Mouse (Mus musculus): ENCODE measurements around the gene Iqcf4. TPM values are rescaled to one million over a fixed set of nuclear protein-coding genes. Genes with fewer than 3 reads are reported as not detected.
"Not testable (repeated sequence)": the region's sequence is repeated elsewhere in the genome, so short reads cannot be mapped to it uniquely, and the experiment has no call there.

The Iqcf4 gene
- not detected in 2 replicates for polyA plus RNA-seq (2016; fragmentation: Nextera tagmentation; extraction: Ambion mirVana)

- Histone ChIP-seq H3K9ac (no peak within 1 kb of the TSS), H3K36me3 (no peaks in the 10 kb centered on the region), H3K27me3 (replicated peaks) (no peaks in the 10 kb centered on the region; the same call in 1 of the 2 replicates), H3K4me3 (no peak within 1 kb of the TSS), H3K27ac (no peak within 1 kb of the TSS), H3K4me1 (0 out of 2 replicates have a peak, but pooled peaks cover 4% of the 10 kb centered on the region), H3K4me2 (no peak within 1 kb of the TSS), H3K9me3 (replicated peaks) (no peaks in the 10 kb centered on the region)
- no peak for ATAC-seq
- 71% methylated on average over 7 of the region's 7 CpGs for WGBS (ENCODE audit: insufficient replicate concordance)
Observed at GRCm38 (mm10) chr9:106570896-106571295, at the start of gene Iqcf4. Iqcf4 (minus strand) TSS chr9:106570996.

- Histone ChIP-seq H3K4me3 (no peak overlapping the region), H3K27ac (no peak overlapping the region), H3K9me3 (replicated peaks) (no peaks in the 10 kb centered on the region), H3K4me2 (no peak overlapping the region), H3K4me1 (no peaks in the 10 kb centered on the region), H3K9ac (no peak overlapping the region), H3K36me3 (no peaks in the 10 kb centered on the region), H3K27me3 (replicated peaks) (no peaks in the 10 kb centered on the region)
- WGBS (ENCODE audit: insufficient replicate concordance) = 52% methylated on average over 3 of the region's 3 CpGs
- no peak for ATAC-seq
Observed at GRCm38 (mm10) chr9:106617496-106617895, 46.7 kb upstream of the Iqcf4 start.

- Histone ChIP-seq H3K36me3 (no peaks in the 10 kb centered on the region), H3K27me3 (replicated peaks) (no peaks in the 10 kb centered on the region), H3K4me3 (no peak overlapping the region), H3K9ac (no peak overlapping the region), H3K27ac (no peak overlapping the region), H3K4me2 (no peak overlapping the region), H3K9me3 (replicated peaks) (no peaks in the 10 kb centered on the region), H3K4me1 (no peaks in the 10 kb centered on the region)
- ATAC-seq = no peak
- 60% methylated on average over 9 of the region's 9 CpGs for WGBS (ENCODE audit: insufficient replicate concordance)
Observed at GRCm38 (mm10) chr9:106616306-106616705, 45.5 kb upstream of the Iqcf4 start.

GRCm38 (mm10) chr9:106614616-106615015 lies 43.8 kb upstream of the Iqcf4 start:
- 34% methylated on average over 3 of the region's 3 CpGs for WGBS (ENCODE audit: insufficient replicate concordance)
- H3K4me1 ChIP-seq = no peaks in the 10 kb centered on the region
- H3K4me3 ChIP-seq = no peak overlapping the region
- ATAC-seq = no peak
- no peak overlapping the region for H3K4me2 ChIP-seq
- no peaks in the 10 kb centered on the region for H3K27me3 ChIP-seq (replicated peaks)
- H3K9ac ChIP-seq = no peak overlapping the region
- H3K27ac ChIP-seq = no peak overlapping the region
- H3K9me3 ChIP-seq (replicated peaks) = no peaks in the 10 kb centered on the region
- H3K36me3 ChIP-seq = no peaks in the 10 kb centered on the region

- whole genome bisulfite sequencing (ENCODE audit: insufficient replicate concordance) = 32% methylated on average over 2 of the region's 2 CpGs
- H3K4me1 ChIP-seq = no peaks in the 10 kb centered on the region
- no peak overlapping the region for H3K4me2 ChIP-seq
Observed at GRCm38 (mm10) chr9:106613951-106614350, 43.2 kb upstream of the Iqcf4 start.

GRCm38 (mm10) chr9:106610727-106611126 lies 39.9 kb upstream of the Iqcf4 start:
- no peak overlapping the region for H3K4me2 ChIP-seq
- no peaks in the 10 kb centered on the region for H3K9me3 ChIP-seq (replicated peaks)
- no peaks in the 10 kb centered on the region for H3K4me1 ChIP-seq
- H3K27me3 ChIP-seq (replicated peaks) = no peaks in the 10 kb centered on the region
- H3K4me3 ChIP-seq = no peak overlapping the region
- H3K27ac ChIP-seq = no peak overlapping the region
- no peak overlapping the region for H3K9ac ChIP-seq
- H3K36me3 ChIP-seq = no peaks in the 10 kb centered on the region
- 70% methylated on average over 4 of the region's 4 CpGs for WGBS (ENCODE audit: insufficient replicate concordance)
- ATAC-seq = no peak

More at GRCm38 (mm10) chr9:106613951-106614350, 43.2 kb upstream of the Iqcf4 start:
- H3K9ac ChIP-seq = no peak overlapping the region
- no peaks in the 10 kb centered on the region for H3K9me3 ChIP-seq (replicated peaks)
- no peaks in the 10 kb centered on the region for H3K36me3 ChIP-seq
- H3K27me3 ChIP-seq (replicated peaks) = no peaks in the 10 kb centered on the region
- ATAC-seq = no peak
- no peak overlapping the region for H3K27ac ChIP-seq
- no peak overlapping the region for H3K4me3 ChIP-seq

- Histone ChIP-seq H3K36me3 (no peaks in the 10 kb centered on the region), H3K4me1 (no peaks in the 10 kb centered on the region), H3K9ac (no peak overlapping the region), H3K9me3 (replicated peaks) (no peaks in the 10 kb centered on the region), H3K4me2 (no peak overlapping the region), H3K4me3 (no peak overlapping the region), H3K27ac (no peak overlapping the region), H3K27me3 (replicated peaks) (no peaks in the 10 kb centered on the region)
- WGBS (ENCODE audit: insufficient replicate concordance) = 24% methylated on average over 8 of the region's 8 CpGs
- no peak for ATAC-seq
Observed at GRCm38 (mm10) chr9:106600546-106600945, 29.8 kb upstream of the Iqcf4 start.

- Histone ChIP-seq H3K4me3 (no peak overlapping the region), H3K27ac (no peak overlapping the region), H3K9ac (no peak overlapping the region), H3K4me1 (no peaks in the 10 kb centered on the region), H3K36me3 (no peaks in the 10 kb centered on the region), H3K27me3 (replicated peaks) (no peaks in the 10 kb centered on the region), H3K4me2 (no peak overlapping the region), H3K9me3 (replicated peaks) (no peaks in the 10 kb centered on the region)
- 33% methylated on average over 7 of the region's 7 CpGs for WGBS (ENCODE audit: insufficient replicate concordance)
- ATAC-seq = no peak
Observed at GRCm38 (mm10) chr9:106598466-106598865, 27.7 kb upstream of the Iqcf4 start.

- Histone ChIP-seq H3K4me2 (no peak overlapping the region), H3K9ac (no peak overlapping the region), H3K27me3 (replicated peaks) (no peaks in the 10 kb centered on the region), H3K4me3 (no peak overlapping the region), H3K36me3 (no peaks in the 10 kb centered on the region), H3K9me3 (replicated peaks) (no peaks in the 10 kb centered on the region), H3K27ac (no peak overlapping the region), H3K4me1 (no peaks in the 10 kb centered on the region)
- ATAC-seq = no peak
- WGBS (ENCODE audit: insufficient replicate concordance) = 55% methylated on average over 7 of the region's 7 CpGs
Observed at GRCm38 (mm10) chr9:106595836-106596235, 25.0 kb upstream of the Iqcf4 start.

GRCm38 (mm10) chr9:106595402-106595801 lies 24.6 kb upstream of the Iqcf4 start:
- not testable (repeated sequence) for H3K9me3 ChIP-seq (replicated peaks); H3K4me2 ChIP-seq; H3K36me3 ChIP-seq; H3K27me3 ChIP-seq (replicated peaks); H3K4me1 ChIP-seq; H3K27ac ChIP-seq; H3K4me3 ChIP-seq; ATAC-seq; H3K9ac ChIP-seq
- WGBS (ENCODE audit: insufficient replicate concordance) = 35% methylated on average over 4 of the region's 4 CpGs

GRCm38 (mm10) chr9:106592158-106592557 lies 21.4 kb upstream of the Iqcf4 start:
- no peak for ATAC-seq
- no peaks in the 10 kb centered on the region for H3K36me3 ChIP-seq
- WGBS (ENCODE audit: insufficient replicate concordance) = 70% methylated on average over 5 of the region's 5 CpGs
- no peaks in the 10 kb centered on the region for H3K27me3 ChIP-seq (replicated peaks)
- H3K9me3 ChIP-seq (replicated peaks) = no peaks in the 10 kb centered on the region
- no peak overlapping the region for H3K4me2 ChIP-seq
- H3K4me1 ChIP-seq = no peaks in the 10 kb centered on the region
- no peak overlapping the region for H3K9ac ChIP-seq
- H3K27ac ChIP-seq = no peak overlapping the region
- H3K4me3 ChIP-seq = no peak overlapping the region

GRCm38 (mm10) chr9:106582552-106582951 lies 11.8 kb upstream of the Iqcf4 start:
- H3K9me3 ChIP-seq (replicated peaks) = peaks cover 5% of the 10 kb centered on the region; the same call in 1 of the 2 replicates
- 41% methylated on average over 1 of the region's 1 CpGs for WGBS (ENCODE audit: insufficient replicate concordance)
- no peaks in the 10 kb centered on the region for H3K4me1 ChIP-seq
- ATAC-seq = no peak
- no peaks in the 10 kb centered on the region for H3K36me3 ChIP-seq
- H3K27me3 ChIP-seq (replicated peaks) = no peaks in the 10 kb centered on the region
- H3K4me2 ChIP-seq = no peak overlapping the region
- H3K4me3 ChIP-seq = no peak overlapping the region
- no peak overlapping the region for H3K9ac ChIP-seq
- no peak overlapping the region for H3K27ac ChIP-seq

GRCm38 (mm10) chr9:106580016-106580415 lies 9.2 kb upstream of the Iqcf4 start:
- H3K4me1 ChIP-seq = no peaks in the 10 kb centered on the region
- H3K27ac ChIP-seq = no peak overlapping the region
- no peaks in the 10 kb centered on the region for H3K36me3 ChIP-seq
- no peak overlapping the region for H3K4me3 ChIP-seq
- H3K4me2 ChIP-seq = no peak overlapping the region
- peaks cover 5% of the 10 kb centered on the region; the same call in 1 of the 2 replicates for H3K9me3 ChIP-seq (replicated peaks)
- no peaks in the 10 kb centered on the region for H3K27me3 ChIP-seq (replicated peaks)
- no peak for ATAC-seq
- H3K9ac ChIP-seq = no peak overlapping the region
- 70% methylated on average over 7 of the region's 7 CpGs for WGBS (ENCODE audit: insufficient replicate concordance)
